Mouse (Mus musculus) left cerebral cortex, postnatal 10 days (tissue): Measurements from ENCODE around the gene Chn1. TPM values are rescaled to one million over a fixed set of nuclear protein-coding genes. Genes with fewer than 3 reads are reported as not detected.
A peak's percentile ranks its signal among the peaks of the same experiment; 100 is the strongest.

Experiments used
- DNase-seq, 2 experiments: peaks; one replicate each; pipeline ENCODE4 v3.0.0; 2021 to 2022; ENCODE audit warnings: low spot score in 2 of 2, mixed read lengths in 1 of 2; ENCODE audit errors: extremely low spot score in 1 of 2
- intact Hi-C: fragments of 180-260 bp; cut with DNase I; formaldehyde crosslinking; loops from one replicate; pipeline ENCODE4 v1.15.1; 2025
- total RNA-seq, 2 experiments: library from RNA; stranded (reverse); gene quantifications; 2 replicates each; pipeline ENCODE4 v1.2.3; 2021

The Chn1 gene
- total RNA-seq, 2 experiments from 2014 or later, result 695 to 715 TPM

GRCm38 (mm10) chr2:73657961-73658360 lies 117.2 kb downstream of the Chn1 start:
- intact Hi-C loops, result loop anchor here (2.0 to 5.0 kb wide), 3 partner anchors 39 to 84 kb away; no protein-coding TSS in a partner anchor
- peak in 1 of 2 experiments; percentile 29 for DNase-seq

GRCm38 (mm10) chr2:73657151-73657550 lies 118.0 kb downstream of the Chn1 start:
- DNase-seq, result peak in 1 of 2 experiments; percentile 32

GRCm38 (mm10) chr2:73655663-73656062 lies 119.5 kb downstream of the Chn1 start:
- intact Hi-C loops, result loop anchor here (5.0 kb wide), 2 partner anchors 42 to 87 kb away; no protein-coding TSS in a partner anchor
- no peak for DNase-seq

More at GRCm38 (mm10) chr2:73657151-73657550, 118.0 kb downstream of the Chn1 start:
- intact Hi-C loops, result loop anchor here (5.0 kb wide), 2 partner anchors 40 to 85 kb away; no protein-coding TSS in a partner anchor

- no peak for DNase-seq
- intact Hi-C loops, result loop anchor here (5.0 kb wide), 2 partner anchors 42 to 87 kb away; no protein-coding TSS in a partner anchor
Observed at GRCm38 (mm10) chr2:73654892-73655243, 120.3 kb downstream of the Chn1 start.

- intact Hi-C loops, result no loop called here
- DNase-seq, result no peak
Observed at GRCm38 (mm10) chr2:73654059-73654891, 120.9 kb downstream of the Chn1 start.

GRCm38 (mm10) chr2:73637688-73638087 lies 137.5 kb downstream of the Chn1 start:
- intact Hi-C loops, result no loop called here
- DNase-seq, result no peak

- DNase-seq, result no peak
- intact Hi-C loops, result no loop called here
Observed at GRCm38 (mm10) chr2:73636387-73636786, 138.8 kb downstream of the Chn1 start.

GRCm38 (mm10) chr2:73631816-73632215 lies 143.3 kb downstream of the Chn1 start:
- intact Hi-C loops, result no loop called here
- no peak for DNase-seq

GRCm38 (mm10) chr2:73618486-73619052 lies 156.6 kb downstream of the Chn1 start:
- DNase-seq, result no peak
- intact Hi-C loops, result no loop called here

GRCm38 (mm10) chr2:73616434-73617057 lies 158.6 kb downstream of the Chn1 start:
- intact Hi-C loops, result no loop called here
- DNase-seq, result no peak

GRCm38 (mm10) chr2:73615456-73615855 lies 159.7 kb downstream of the Chn1 start:
- intact Hi-C loops, result no loop called here

GRCm38 (mm10) chr2:73614303-73614702 lies 160.8 kb downstream of the Chn1 start:
- DNase-seq, result no peak
- intact Hi-C loops, result no loop called here

More at GRCm38 (mm10) chr2:73615456-73615855, 159.7 kb downstream of the Chn1 start:
- DNase-seq, result no peak

GRCm38 (mm10) chr2:73612941-73613340 lies 162.2 kb downstream of the Chn1 start:
- DNase-seq, result no peak
- intact Hi-C loops, result no loop called here

- intact Hi-C loops, result no loop called here
- no peak for DNase-seq
Observed at GRCm38 (mm10) chr2:73612367-73612914, 162.7 kb downstream of the Chn1 start.

- no peak for DNase-seq
- intact Hi-C loops, result no loop called here
Observed at GRCm38 (mm10) chr2:73611798-73612197, 163.3 kb downstream of the Chn1 start.

- intact Hi-C loops, result no loop called here
- DNase-seq, result no peak
Observed at GRCm38 (mm10) chr2:73609724-73610210, 165.4 kb downstream of the Chn1 start.

- DNase-seq, result no peak
- intact Hi-C loops, result no loop called here
Observed at GRCm38 (mm10) chr2:73609067-73609723, 166.0 kb downstream of the Chn1 start.

GRCm38 (mm10) chr2:73608391-73608790 lies 166.8 kb downstream of the Chn1 start:
- intact Hi-C loops, result no loop called here
- no peak for DNase-seq

- intact Hi-C loops, result no loop called here
- DNase-seq, result no peak
Observed at GRCm38 (mm10) chr2:73607609-73608008, 167.5 kb downstream of the Chn1 start.
